Mouse (Mus musculus): Measurements from ENCODE around the gene Tro. TPM values are rescaled to one million over a fixed set of nuclear protein-coding genes. Genes with fewer than 3 reads are reported as not detected.

The Tro gene
- total RNA-seq (2021), result 100 to 1,000 TPM; 139 to 156 TPM

DNA sequence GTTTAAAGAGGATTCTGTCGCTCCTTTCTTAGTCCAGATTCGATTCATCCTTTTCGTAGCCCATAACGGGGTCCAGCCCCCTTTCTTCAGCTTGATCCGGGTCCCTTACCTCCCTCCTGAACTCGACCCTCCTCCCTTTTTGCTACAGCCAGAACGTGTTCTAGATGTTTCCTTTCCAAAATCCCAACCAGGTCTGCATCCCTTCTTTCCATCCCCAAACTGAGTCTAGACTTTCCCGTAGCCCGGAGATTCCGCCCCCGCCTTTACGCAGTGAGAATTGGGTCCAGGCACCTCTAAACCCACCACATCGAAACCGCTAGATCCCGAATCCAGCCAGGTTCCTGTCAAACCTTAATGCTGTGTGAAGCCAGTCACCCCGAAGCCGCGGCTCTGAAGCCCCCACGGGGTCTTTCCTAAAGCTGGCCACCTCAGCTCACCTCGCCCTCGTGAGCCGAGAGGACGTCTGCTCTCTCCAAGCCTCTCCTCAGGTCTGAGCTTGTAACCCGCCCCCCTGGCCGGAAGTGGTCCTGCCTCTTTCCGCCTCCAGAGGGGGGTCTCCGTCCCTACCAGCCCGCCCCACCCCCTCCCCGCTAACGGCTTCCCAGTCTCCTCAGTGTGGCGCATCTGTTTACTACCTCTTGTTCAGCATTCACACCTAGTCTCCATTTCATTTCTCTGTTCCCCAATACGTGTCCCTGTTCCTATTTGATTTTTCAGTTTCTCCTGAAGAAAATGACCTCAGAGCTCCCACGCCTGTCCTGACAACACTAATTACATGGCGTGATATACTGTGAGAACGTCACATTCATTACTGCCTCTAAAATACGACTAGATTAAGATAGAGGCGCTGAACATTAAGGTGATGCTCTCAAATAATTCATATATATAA lies at the start of gene Tro:
TSS of gene Tro (minus strand) at position 676 of the 889 bp plus-strand sequence.
- DNase-seq (ENCODE audit: extremely low spot score in 1 of 2, low spot score in 1 of 2), result peak; percentile 30 to 37

DNA sequence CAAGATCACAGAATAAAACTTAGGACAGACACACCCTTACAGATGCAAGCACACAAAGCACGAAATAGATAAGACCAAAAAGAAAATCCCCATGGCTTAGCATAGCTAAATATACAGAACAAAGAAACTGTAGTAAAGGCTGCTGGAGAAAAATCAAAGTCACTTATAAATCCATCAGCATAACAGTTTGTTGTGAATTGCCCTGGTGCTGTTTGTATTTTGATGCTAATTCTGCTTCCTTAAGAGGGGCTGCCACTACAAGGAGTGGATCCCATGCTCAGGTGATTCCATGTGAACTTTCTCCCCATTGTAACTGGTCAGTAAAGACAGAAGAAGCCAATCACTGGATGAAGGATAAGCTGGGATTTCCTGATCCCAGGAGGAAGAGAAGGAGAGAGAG lies 20.1 kb upstream of the Tro start:
- DNase-seq (ENCODE audit: extremely low spot score in 1 of 2, low spot score in 1 of 2), result no peak

DNA sequence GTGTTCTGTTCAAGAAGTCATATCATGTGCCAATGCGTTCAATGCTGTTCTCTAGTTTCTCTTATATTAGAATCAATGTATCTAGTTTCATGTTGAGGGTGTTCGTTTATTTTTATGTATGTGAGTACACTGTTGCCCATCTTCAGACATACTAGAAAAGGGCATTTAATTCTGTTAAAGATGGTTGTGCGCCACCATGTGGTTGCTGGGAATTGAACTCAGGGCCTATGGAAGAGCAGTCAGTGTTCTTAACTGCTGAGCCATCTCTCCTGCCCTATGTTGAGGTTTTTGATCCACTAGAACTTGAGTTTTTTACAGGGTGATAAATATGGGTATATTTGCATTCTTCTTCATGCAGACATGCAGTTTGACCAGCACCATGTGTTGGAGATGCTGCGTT lies 5.4 kb upstream of the Tro start:
- DNase-seq (ENCODE audit: extremely low spot score in 1 of 2, low spot score in 1 of 2), result peak in 1 of 2 experiments; percentile 16

DNA sequence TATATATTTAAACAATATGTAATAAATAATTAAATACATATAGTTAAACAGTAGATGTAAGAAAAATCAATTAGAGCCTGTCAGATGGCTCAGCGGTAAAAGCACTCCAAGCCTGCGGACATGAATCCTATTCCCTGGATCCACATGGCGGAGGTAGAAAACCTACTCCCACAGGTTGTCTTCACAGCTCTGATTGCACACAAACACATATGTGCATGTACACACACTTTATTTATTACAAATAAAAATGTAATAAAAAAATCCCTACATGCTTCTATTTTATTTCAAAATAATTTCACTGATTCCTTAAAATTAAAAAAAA lies 375 bp upstream of the Tro start:
- DNase-seq (ENCODE audit: extremely low spot score in 1 of 2, low spot score in 1 of 2), result no peak

DNA sequence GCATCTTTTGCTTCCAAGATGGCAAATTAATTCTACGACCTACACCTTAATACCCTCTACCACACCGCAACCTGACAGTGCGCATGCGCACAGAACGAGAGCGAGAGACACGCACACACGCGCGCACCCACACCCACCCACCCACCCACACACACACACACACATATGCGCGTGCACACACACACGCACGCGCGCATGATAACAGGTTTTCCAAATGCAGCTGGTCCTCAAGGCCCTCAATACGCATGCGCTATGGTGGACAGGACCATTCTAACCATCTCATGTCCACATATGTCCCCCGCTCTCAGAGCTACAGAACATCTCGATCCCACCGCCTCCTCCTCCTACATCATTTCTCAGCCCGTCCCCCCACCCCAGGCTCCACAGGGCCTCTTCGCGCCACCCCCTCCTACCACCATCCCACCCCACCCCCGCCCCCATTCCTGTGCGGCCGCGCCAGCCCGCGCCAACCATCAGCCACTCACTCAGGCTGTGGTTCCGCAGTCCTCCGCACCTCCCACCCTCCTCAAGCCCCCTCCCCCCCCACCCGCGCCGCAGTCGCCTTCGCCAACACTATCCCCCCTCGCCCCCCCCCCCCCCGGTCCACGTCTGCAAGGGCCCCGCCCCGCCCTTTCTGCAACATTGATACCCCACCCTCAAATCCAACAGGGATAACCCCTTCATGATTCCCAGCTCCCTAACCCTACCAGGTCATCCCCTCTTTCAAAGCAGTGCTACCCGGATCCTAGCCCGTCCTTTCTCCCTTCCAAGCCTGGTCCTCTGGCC lies 1.1 kb downstream of the Tro start:
- peak in 1 of 2 experiments; percentile 39 for DNase-seq (ENCODE audit: extremely low spot score in 1 of 2, low spot score in 1 of 2)

DNA sequence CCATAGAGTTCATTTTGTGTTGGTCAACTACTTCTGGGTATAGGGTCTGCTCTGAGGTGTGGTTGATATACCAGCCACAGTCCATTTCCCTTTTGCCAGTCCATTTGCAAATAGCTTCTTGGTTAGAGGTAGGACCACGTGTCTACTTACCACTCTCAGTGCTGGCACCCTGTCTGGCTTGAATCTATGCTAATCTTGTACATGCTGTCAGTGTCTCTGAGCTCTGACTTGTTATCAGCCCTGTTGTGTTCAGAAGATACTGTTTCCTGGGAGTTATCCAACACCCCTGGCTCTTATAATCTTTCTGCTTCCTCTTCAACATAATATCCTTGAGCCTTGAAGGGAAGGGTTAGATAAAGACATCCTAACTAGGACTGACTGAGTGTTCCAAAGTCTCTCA lies 21.0 kb downstream of the Tro start:
- no peak for DNase-seq (ENCODE audit: extremely low spot score in 1 of 2, low spot score in 1 of 2)

DNA sequence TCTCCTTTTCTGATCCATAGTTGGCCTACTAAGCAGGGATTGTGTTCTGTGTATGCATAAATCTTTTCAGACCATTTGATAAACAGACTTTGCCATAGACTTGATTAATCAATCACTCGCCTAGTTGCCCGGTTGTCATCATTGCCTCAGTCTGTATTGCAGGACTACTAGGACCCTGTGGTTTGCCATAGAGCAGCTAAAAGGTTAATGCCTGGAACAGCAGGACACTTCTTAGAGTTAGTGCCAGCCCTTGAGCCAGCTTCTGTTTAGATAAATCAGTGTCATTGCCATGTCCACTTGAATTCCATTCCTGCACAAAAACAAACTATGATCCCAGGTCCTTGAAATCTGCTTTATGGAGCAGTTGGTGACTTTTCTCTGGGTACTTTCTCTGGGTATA lies 58.5 kb downstream of the Tro start:
- DNase-seq (ENCODE audit: extremely low spot score in 1 of 2, low spot score in 1 of 2), result no peak

Other genes with a start within 250 kb of the Tro start
- 10 to 100 TPM; 41.1 to 42.4 TPM for gene Tmem29, start 198.4 kb downstream of the Tro start, total RNA-seq (2021)
- gene Alas2, start 110.2 kb downstream of the Tro start, total RNA-seq (2021), result 1 to 10 TPM; 9.2 to 9.4 TPM
- 1 to 10 TPM in 1 of 2 experiments, under 1 TPM in 1; 0.52 to 1.2 TPM for gene Pfkfb1, start 69.4 kb downstream of the Tro start, total RNA-seq (2021)
- 10 to 100 TPM; 10.8 to 19.8 TPM for gene Apex2, start 67.7 kb downstream of the Tro start, total RNA-seq (2021)
- 10 to 100 TPM; 44.9 to 50.6 TPM for gene Maged2, start 156.8 kb upstream of the Tro start, total RNA-seq (2021)